Mouse (Mus musculus): ENCODE measurements around the gene Wdr25.

DNA sequence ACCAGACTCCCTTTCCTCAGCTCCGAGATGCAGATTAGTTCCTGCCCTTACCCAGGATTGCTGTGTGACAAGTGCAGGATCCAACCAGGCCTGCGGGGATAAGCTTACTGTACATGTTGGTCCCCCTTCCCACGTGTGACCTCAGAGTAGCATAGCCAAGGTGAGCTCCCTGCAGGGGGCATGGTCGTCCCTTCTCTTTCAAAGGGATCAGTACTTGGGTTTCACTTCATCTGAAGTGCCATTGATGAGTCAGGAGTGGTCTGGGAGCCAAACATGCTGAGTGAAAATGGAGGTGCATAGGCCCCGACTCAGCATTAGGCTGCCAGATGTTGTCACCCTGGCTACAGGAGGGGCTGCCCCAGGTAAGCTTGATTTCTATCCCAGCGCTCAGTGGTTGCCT lies 91.6 kb downstream of the Wdr25 start:
- TF ChIP-seq TAL1 (IDR thresholded peaks at IDR 0.05; ENCODE audit: low read length) (no peak), GATA1 (IDR thresholded peaks at IDR 0.05; ENCODE audit: low read length) (no peak)

All from erythroblast, embryonic 14.5 days (primary cell).